Mouse (Mus musculus): ENCODE measurements around the gene Chkb. TPM values are rescaled to one million over a fixed set of nuclear protein-coding genes. Genes with fewer than 3 reads are reported as not detected.
"Not testable (repeated sequence)": the region's sequence is repeated elsewhere in the genome, so short reads cannot be mapped to it uniquely, and the experiment has no call there.

The Chkb gene
- polyA plus RNA-seq, 1 experiment from 2014 or later = 81.4 TPM

DNA sequence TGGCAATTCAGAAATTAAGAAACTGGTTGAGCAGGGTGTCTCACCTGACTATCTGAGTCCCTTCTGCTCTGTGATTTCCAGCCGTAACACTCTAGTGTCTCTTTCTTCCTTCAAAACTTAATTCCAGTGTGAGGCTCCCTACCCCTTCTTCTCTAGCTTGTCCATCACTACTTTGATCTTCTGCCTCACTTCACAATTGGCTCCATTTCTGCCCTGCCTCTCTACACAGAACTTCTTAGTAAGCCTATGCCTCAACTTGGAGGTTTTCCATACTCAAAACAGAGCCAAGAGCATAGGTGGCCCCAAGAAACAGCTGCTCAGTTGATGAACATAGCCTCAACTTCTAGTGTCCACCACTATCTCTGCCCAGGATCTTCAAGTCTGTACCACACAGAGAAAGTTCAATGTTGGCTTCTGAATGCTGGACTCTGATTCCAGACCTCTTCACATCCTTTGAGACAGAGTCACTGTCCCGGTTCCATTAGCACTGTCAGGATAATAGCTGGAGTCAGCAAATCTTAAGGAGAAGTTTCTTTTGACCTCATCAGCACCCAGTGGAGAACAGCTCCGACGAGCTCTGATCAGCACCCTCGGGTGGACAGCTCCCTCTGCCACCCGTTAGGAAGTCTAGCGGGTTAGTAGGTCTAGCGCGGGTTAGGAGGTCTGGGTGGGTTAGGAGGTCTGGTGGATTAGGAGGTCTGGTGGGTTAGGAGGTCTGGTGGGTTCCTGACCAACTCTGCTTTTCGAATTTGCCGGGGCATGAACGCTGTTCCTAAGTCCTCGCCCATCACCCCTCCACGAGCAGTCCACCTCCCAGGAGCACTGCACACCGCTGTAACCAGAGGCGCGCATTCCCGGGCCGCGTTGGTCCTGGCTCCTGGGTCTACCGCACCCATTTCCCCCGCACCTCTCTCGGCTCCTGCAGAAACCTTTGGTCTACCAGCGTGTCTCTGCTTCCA, 23.5 kb upstream of the Chkb start:
- H3K36me3 ChIP-seq = peaks cover 23% of the 10 kb centered on the region
- peak overlapping the region; percentile 90 for H3K9ac ChIP-seq (replicated peaks)
- peaks cover 30% of the 10 kb centered on the region for H3K4me1 ChIP-seq (replicated peaks)
- H3K4me2 ChIP-seq (replicated peaks) = peak overlapping the region; percentile 77
- H3K27ac ChIP-seq = peak overlapping the region; percentile 87
- H3K4me3 ChIP-seq (replicated peaks) = peak overlapping the region; percentile 79
- WGBS = 4% methylated on average over 24 of the region's 24 CpGs
- peak; percentile 86 for ATAC-seq
- peaks cover 10% of the 10 kb centered on the region; the same call in 1 of the 2 replicates for H3K27me3 ChIP-seq
- no peaks in the 10 kb centered on the region for H3K9me3 ChIP-seq

DNA sequence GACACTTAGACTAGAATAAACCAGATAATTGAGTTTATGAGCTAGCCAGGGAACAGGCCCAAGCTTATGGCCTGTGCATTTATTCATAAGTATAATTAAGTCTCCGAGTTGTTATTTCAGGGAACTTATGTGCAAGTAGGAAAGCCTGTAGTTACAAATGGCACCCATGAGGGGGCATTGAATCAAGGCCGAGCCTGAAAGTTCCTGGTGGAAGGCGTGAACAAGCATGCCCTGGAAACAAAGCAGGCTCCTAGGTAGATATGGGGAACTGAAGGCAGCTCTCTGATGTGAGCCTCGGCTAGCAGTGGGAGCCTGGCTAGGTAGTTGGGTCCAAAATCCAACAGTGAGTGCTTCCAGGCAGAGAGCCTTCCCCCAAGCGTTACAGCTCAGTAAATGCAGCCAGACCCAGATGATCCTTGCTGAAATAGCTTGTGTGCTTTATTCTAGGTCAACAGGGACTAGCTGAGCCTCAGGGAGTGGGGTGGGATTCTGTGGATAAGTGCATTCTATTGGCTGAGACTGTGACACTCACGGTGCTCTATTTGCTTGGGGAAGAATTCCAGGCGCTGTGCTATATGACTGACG, 12.9 kb upstream of the Chkb start:
- no peaks in the 10 kb centered on the region for H3K4me1 ChIP-seq (replicated peaks)
- ATAC-seq = no peak
- H3K36me3 ChIP-seq = no peaks in the 10 kb centered on the region
- H3K4me3 ChIP-seq (replicated peaks) = no peak overlapping the region
- H3K4me2 ChIP-seq (replicated peaks) = no peak overlapping the region
- no peaks in the 10 kb centered on the region for H3K9me3 ChIP-seq
- H3K27ac ChIP-seq = no peak overlapping the region
- WGBS = 43% methylated on average over 8 of the region's 8 CpGs
- no peak overlapping the region for H3K9ac ChIP-seq (replicated peaks)
- no peaks in the 10 kb centered on the region for H3K27me3 ChIP-seq

GRCm38 (mm10) chr15:89435878-89436277, 6.2 kb upstream of the Chkb start:
- Histone ChIP-seq H3K4me2 (replicated peaks) (no peak overlapping the region), H3K4me1 (replicated peaks) (peaks cover 3% of the 10 kb centered on the region; the same call in 1 of the 2 replicates), H3K27ac (no peak overlapping the region), H3K9me3 (no peaks in the 10 kb centered on the region), H3K36me3 (no peaks in the 10 kb centered on the region), H3K9ac (replicated peaks) (no peak overlapping the region), H3K27me3 (no peaks in the 10 kb centered on the region), H3K4me3 (replicated peaks) (no peak overlapping the region)
- ATAC-seq = no peak
- 84% methylated on average over 5 of the region's 5 CpGs for WGBS

DNA sequence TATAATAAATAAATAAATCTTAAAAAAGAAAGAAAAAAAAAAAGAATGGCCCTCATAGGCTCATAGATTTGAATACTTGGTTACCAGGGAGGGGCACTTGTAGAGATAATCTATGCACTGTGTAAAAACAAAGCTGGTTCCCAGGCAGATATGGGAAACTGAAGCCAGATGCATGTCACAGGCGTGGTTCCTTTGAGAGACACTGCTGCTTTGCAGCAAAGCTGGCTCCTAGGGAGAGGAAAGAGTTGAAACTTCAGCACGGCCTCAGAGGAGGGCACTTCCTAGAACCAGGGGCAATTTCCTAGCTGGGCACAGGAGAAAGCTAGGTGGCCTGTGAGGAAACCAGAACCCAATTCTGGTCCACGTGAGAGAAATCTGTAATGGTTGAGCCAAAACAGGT, 4.4 kb upstream of the Chkb start:
- Histone ChIP-seq H3K27me3 (no peaks in the 10 kb centered on the region), H3K4me2 (replicated peaks) (no peak overlapping the region), H3K36me3 (no peaks in the 10 kb centered on the region), H3K27ac (no peak overlapping the region), H3K9me3 (no peaks in the 10 kb centered on the region), H3K9ac (replicated peaks) (no peak overlapping the region), H3K4me3 (replicated peaks) (no peak overlapping the region), H3K4me1 (replicated peaks) (peaks cover 11% of the 10 kb centered on the region)
- no peak for ATAC-seq
- WGBS = 79% methylated on average over 3 of the region's 3 CpGs

DNA sequence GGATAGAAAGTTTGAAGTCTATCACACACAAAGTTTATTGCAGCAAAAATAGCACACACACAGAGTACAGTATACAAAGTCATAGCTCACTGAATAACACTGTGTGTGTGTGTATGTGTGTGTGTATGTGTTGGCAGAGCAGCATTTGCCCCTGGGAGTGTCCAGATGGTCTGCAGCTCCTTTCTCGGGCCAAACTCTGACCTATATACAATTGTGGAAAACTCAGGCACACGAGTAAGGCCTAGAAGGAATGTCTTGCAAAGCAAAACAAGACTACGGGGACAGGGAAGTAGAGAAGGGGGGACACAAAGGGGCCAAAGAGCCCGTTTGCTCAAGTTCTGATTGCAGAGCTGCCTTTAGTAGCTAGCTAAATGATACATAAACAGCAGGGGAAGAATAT, 3.2 kb upstream of the Chkb start:
- H3K27ac ChIP-seq = no peak overlapping the region
- H3K4me2 ChIP-seq (replicated peaks) = no peak overlapping the region
- 79% methylated on average over 4 of the region's 4 CpGs for WGBS
- H3K4me1 ChIP-seq (replicated peaks) = peaks cover 22% of the 10 kb centered on the region
- H3K27me3 ChIP-seq = no peaks in the 10 kb centered on the region
- no peak for ATAC-seq
- H3K9me3 ChIP-seq = no peaks in the 10 kb centered on the region
- H3K4me3 ChIP-seq (replicated peaks) = no peak overlapping the region
- peaks cover 2% of the 10 kb centered on the region; the same call in 1 of the 2 replicates for H3K36me3 ChIP-seq
- 0 out of 2 replicates have a peak overlapping the region, but pooled peaks have one; percentile 23 for H3K9ac ChIP-seq (replicated peaks)

GRCm38 (mm10) chr15:89431806-89432205, 2.1 kb upstream of the Chkb start:
- Histone ChIP-seq H3K27me3 (no peaks in the 10 kb centered on the region), H3K9me3 (no peaks in the 10 kb centered on the region), H3K27ac (no peak overlapping the region), H3K4me3 (replicated peaks) (no peak overlapping the region), H3K9ac (replicated peaks) (no peak overlapping the region), H3K36me3 (peaks cover 14% of the 10 kb centered on the region), H3K4me1 (replicated peaks) (peaks cover 25% of the 10 kb centered on the region), H3K4me2 (replicated peaks) (no peak overlapping the region)
- WGBS = 91% methylated on average over 6 of the region's 6 CpGs
- ATAC-seq = no peak

DNA sequence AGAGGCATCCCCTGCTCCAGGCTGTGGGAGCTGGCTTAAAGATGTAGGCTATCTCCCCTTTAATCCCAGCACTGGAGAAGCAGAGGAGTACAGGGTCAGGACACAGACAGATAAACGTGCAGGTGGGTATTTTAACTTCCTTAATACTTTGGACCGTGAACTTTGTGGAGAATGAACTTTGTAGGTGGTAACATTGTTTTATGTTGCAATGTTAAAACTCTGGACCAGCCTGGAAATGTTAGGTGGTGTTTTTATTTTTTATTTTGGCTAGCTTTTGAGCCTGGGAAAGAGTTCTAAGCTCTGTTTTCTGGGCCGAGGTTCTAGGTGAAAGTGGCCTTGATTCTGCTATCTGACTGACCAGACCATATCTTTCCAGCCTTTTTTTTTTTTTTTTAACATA, 1.6 kb upstream of the Chkb start:
- H3K9ac ChIP-seq (replicated peaks) = no peak overlapping the region
- no peak overlapping the region for H3K4me2 ChIP-seq (replicated peaks)
- ATAC-seq = no peak
- no peaks in the 10 kb centered on the region for H3K27me3 ChIP-seq
- no peak overlapping the region for H3K27ac ChIP-seq
- H3K36me3 ChIP-seq = peaks cover 19% of the 10 kb centered on the region
- H3K4me1 ChIP-seq (replicated peaks) = peaks cover 25% of the 10 kb centered on the region
- no peaks in the 10 kb centered on the region for H3K9me3 ChIP-seq
- H3K4me3 ChIP-seq (replicated peaks) = no peak overlapping the region
- WGBS = 88% methylated on average over 3 of the region's 3 CpGs

DNA sequence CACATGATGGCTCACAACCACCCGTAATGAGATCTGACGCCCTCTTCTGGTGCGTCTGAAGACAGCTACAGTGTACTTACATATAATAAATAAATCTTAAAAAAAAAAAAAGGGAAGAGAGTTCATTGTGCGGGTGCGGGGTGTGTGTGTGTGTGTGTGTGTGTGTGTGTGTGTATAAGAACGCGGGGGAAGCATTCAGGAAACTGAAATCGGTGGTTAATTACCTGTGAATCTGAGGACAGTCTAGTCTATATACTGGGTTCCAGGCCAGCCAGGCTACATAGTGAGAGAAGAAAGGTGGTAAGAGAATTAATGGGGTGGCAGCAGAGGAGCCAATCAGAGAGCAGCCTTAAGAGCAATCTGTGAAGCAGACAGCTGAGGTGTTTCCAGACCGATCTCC, 1.1 kb upstream of the Chkb start:
- WGBS = 82% methylated on average over 8 of the region's 9 CpGs
- not testable (repeated sequence) for H3K27me3 ChIP-seq; H3K4me3 ChIP-seq (replicated peaks); H3K9me3 ChIP-seq; ATAC-seq; H3K9ac ChIP-seq (replicated peaks); H3K27ac ChIP-seq
- H3K4me2 ChIP-seq (replicated peaks) = peak overlapping the region; percentile 93
- H3K4me1 ChIP-seq (replicated peaks) = peaks cover 25% of the 10 kb centered on the region
- peaks cover 24% of the 10 kb centered on the region for H3K36me3 ChIP-seq

- H3K9me3 ChIP-seq = no peaks in the 10 kb centered on the region
- 48% methylated on average over 6 of the region's 6 CpGs for WGBS
- H3K4me3 ChIP-seq (replicated peaks) = peak overlapping the region; percentile 60
- H3K36me3 ChIP-seq = peaks cover 28% of the 10 kb centered on the region
- peak overlapping the region; percentile 93 for H3K27ac ChIP-seq
- H3K27me3 ChIP-seq = no peaks in the 10 kb centered on the region
- H3K9ac ChIP-seq (replicated peaks) = peak overlapping the region; percentile 84
- H3K4me2 ChIP-seq (replicated peaks) = peak overlapping the region; percentile 93
- peaks cover 25% of the 10 kb centered on the region for H3K4me1 ChIP-seq (replicated peaks)
- ATAC-seq = no peak
Observed at GRCm38 (mm10) chr15:89430341-89430740, 633 bp upstream of the Chkb start.

- Histone ChIP-seq H3K9ac (replicated peaks) (peak overlapping the region; percentile 84), H3K4me1 (replicated peaks) (peaks cover 25% of the 10 kb centered on the region), H3K27ac (peak overlapping the region; percentile 93; the same call in 1 of the 2 replicates), H3K4me2 (replicated peaks) (peak overlapping the region; percentile 93), H3K9me3 (no peaks in the 10 kb centered on the region), H3K4me3 (replicated peaks) (peak overlapping the region; percentile 60), H3K36me3 (peaks cover 31% of the 10 kb centered on the region), H3K27me3 (no peaks in the 10 kb centered on the region)
- peak; percentile 68 for ATAC-seq
- WGBS = 5% methylated on average over 21 of the region's 22 CpGs
Observed at GRCm38 (mm10) chr15:89428821-89429351, 822 bp downstream of the Chkb start.

DNA sequence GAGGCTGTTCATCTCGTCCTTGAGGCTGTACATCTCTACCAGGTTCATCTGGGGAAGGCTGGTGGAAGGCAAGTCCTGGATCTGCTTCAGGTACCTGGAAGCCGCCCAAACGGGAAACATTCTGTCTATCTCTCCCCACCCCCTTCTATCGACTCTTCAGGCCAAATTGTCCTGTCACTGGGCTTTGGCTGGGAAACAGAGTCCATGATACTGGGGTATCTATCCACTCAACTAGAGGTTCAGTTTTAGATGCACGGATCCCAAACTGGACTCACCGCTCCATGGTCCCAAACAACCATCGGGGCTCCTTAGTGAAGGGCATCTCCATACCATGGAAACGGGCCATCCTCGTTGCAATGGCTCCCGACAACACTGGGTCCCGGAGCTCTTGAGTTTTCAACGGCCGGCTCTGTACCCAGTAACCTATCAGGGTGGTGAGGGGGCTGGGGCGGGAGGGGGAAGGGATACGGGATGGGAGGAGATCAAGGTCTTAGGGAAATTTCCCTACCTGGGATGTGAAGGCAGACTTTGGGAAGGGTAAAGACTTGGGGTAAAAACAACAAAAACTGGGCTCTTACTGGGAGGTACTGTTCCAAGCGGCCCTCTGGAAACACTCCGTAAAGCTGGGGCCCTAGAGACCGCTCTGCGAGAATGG, 1.4 kb downstream of the Chkb start:
- H3K4me3 ChIP-seq (replicated peaks) = peak overlapping the region; percentile 60
- ATAC-seq = no peak
- 80% methylated on average over 19 of the region's 19 CpGs for WGBS
- H3K9me3 ChIP-seq = no peaks in the 10 kb centered on the region
- peak overlapping the region; percentile 93 for H3K4me2 ChIP-seq (replicated peaks)
- H3K27me3 ChIP-seq = no peaks in the 10 kb centered on the region
- no peak overlapping the region for H3K27ac ChIP-seq
- H3K9ac ChIP-seq (replicated peaks) = peak overlapping the region; percentile 84
- peaks cover 34% of the 10 kb centered on the region for H3K36me3 ChIP-seq
- peaks cover 25% of the 10 kb centered on the region for H3K4me1 ChIP-seq (replicated peaks)

- Histone ChIP-seq H3K27ac (no peak overlapping the region), H3K27me3 (no peaks in the 10 kb centered on the region), H3K36me3 (peaks cover 44% of the 10 kb centered on the region), H3K9me3 (no peaks in the 10 kb centered on the region), H3K4me2 (replicated peaks) (no peak overlapping the region; the same call in 1 of the 2 replicates), H3K9ac (replicated peaks) (no peak overlapping the region), H3K4me1 (replicated peaks) (peaks cover 25% of the 10 kb centered on the region), H3K4me3 (replicated peaks) (no peak overlapping the region)
- no peak for ATAC-seq
- WGBS = 82% methylated on average over 10 of the region's 10 CpGs
Observed at GRCm38 (mm10) chr15:89426716-89427115, 3.0 kb downstream of the Chkb start.
